In genomic region chr13:73505686-73506467, GRCm38 (mm10) we compare ENCODE assay signal across 8 mouse cellular contexts. TPM values are rescaled to one million over a fixed set of nuclear protein-coding genes. Genes with fewer than 3 reads are reported as not detected.
DNase-seq lines count a peak whose midpoint lies in the region; ATAC-seq and TF ChIP-seq lines count a peak whose summit lies in the region.
"Had no signal": no experiment of that assay in that cellular context is flagged by ENCODE, and none has a peak within 500 bp of the region (broad histone marks: within the 10 kb centered on the region; RNA-seq: fewer than 3 reads in every experiment).

No protein-coding gene starts in this region.

- TF ChIP-seq CTCF in gastrocnemius, adult 2 months (IDR thresholded peaks at IDR 0.05) = peak; percentile 85

- no peak overlapping the region for H3K27ac ChIP-seq in gastrocnemius, adult 2 months
- H3K27ac ChIP-seq: stomach, embryonic 15.5 days had no signal

- peak; percentile 67 for ATAC-seq in activated CD4-positive, CD25-positive, alpha-beta regulatory T cell, adult 4 months
- peak; percentile 79 for ATAC-seq in megakaryocyte-erythroid progenitor cell, adult 5-6 weeks (replicated peaks; ENCODE audit: low FRiP score, low TSS enrichment, poor library complexity, severe bottlenecking)

- intact Hi-C loops in gastrocnemius, adult 2 months (cut with DNase I) = loop anchor here (1.0 kb wide), 1 partner anchor 80 kb away; no protein-coding TSS in a partner anchor

- peak; percentile 84 to 89 for DNase-seq in cerebellum, postnatal 25 days
- DNase-seq in gastrocnemius, adult 2 months = peak; percentile 78
- peak; percentile 44 for DNase-seq in hindlimb bud, embryonic 11.5 days (ENCODE audit: extremely low spot score, low read depth, low spot score)
- DNase-seq in left cerebral cortex, adult 18-20 months (ENCODE audit: low spot score in 2 of 2) = peak; percentile 87 to 91
- peak; percentile 69 to 74 for DNase-seq in right cerebral cortex, postnatal 36 days (ENCODE audit: low spot score in 2 of 2)

- no peak overlapping the region for H3K4me3 ChIP-seq in gastrocnemius, adult 2 months
- H3K4me3 ChIP-seq: stomach, embryonic 15.5 days had no signal

RNA-seq across cellular contexts. Expression of gene Slc6a3, which starts 30.7 kb away (rescaled TPM):
- polyA plus RNA-seq in activated CD4-positive, CD25-positive, alpha-beta regulatory T cell, adult 4 months (2017; shearing (Covaris generic)) = not detected
- total RNA-seq in gastrocnemius, adult 2 months (2021) = not detected
- total RNA-seq in left cerebral cortex, adult 18-20 months (2021) = under 1 TPM in 1 of 2 experiments, not detected in 1; 0.16 TPM
- total RNA-seq in megakaryocyte-erythroid progenitor cell, adult 5-6 weeks (2014; fragmentation: Nextera tagmentation) = not detected in 2 replicates
- total RNA-seq in megakaryocyte-erythroid progenitor cell, adult 5-6 weeks (2017) = not detected in 2 replicates

RNA-seq across cellular contexts. Expression of gene Lpcat1, which starts 38.9 kb away (rescaled TPM):
- polyA plus RNA-seq in activated CD4-positive, CD25-positive, alpha-beta regulatory T cell, adult 4 months (2017; shearing (Covaris generic)) = 10 to 100 TPM; 22.3 to 28.0 TPM
- total RNA-seq in gastrocnemius, adult 2 months (2021) = 1 to 10 TPM; 3.5 to 3.6 TPM
- 10 to 100 TPM; 45.9 to 48.0 TPM for total RNA-seq in left cerebral cortex, adult 18-20 months (2021)
- 46.7 and 50.6 TPM in 2 replicates for total RNA-seq in megakaryocyte-erythroid progenitor cell, adult 5-6 weeks (2014; fragmentation: Nextera tagmentation)
- 19.3 and 32.4 TPM in 2 replicates for total RNA-seq in megakaryocyte-erythroid progenitor cell, adult 5-6 weeks (2017)

Comparison
In these comparisons a context has a peak if more than half of its experiments do, and no peak if none do; other contexts are left out.
1. RNA of gene Lpcat1, which starts 38.9 kb away (total RNA-seq): 19.3 to 50.6 TPM in megakaryocyte-erythroid progenitor cell, adult 5-6 weeks and 45.9 to 48.0 TPM in left cerebral cortex, adult 18-20 months; 3.5 to 3.6 TPM in gastrocnemius, adult 2 months; every median in the first group is over 4 times any median in the second.
2. Peak in every context shown above with its lines, with median percentiles within 50 percentile points of each other: DNase-seq.